Mouse (Mus musculus): Measurements from ENCODE around the gene Usf3.

The Usf3 gene

DNA sequence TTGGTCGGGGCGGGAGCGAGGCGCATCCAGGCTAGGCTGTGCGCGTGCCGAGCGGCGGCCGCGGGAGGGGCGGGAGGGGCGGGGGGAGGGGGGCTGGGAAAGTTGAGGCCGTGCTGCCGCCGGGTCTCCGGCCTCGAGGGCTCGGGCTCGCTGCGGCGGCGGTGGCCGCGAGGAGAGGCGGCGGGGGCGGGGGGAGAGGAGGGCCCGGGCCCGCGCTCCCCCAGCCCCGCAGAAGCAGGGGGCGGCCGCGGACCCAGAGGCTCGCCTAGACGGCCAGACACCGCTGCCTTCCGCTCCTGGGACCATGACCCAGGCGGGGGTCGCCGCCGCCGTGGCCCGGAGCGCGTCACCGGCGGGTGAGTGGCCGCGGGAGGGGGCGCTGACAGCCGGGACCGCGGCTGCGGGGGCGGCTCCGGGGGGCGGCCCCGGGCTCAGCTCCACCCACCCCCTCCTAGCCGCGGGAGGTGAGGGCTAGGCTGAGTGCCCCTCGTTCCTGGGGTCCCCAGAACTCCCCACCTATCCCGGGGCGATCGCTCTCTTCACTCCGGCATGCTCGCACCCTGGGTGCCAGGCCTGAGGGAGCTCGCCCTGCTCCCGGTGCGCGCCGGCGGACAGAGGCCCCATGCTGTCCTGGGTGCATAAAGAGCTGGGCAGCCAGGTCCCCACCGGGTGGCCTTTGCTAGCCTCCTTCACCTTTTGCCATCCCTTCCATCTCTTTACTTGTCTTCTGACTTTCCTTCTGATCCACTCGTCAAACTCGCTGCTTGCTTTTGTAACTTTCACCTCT, at the start of gene Usf3:
TSS of gene Usf3 (plus strand) at position 92 of the 787 bp plus-strand sequence.
- peak; percentile 49 to 63 for DNase-seq (ENCODE audit: low spot score in 2 of 2)

DNA sequence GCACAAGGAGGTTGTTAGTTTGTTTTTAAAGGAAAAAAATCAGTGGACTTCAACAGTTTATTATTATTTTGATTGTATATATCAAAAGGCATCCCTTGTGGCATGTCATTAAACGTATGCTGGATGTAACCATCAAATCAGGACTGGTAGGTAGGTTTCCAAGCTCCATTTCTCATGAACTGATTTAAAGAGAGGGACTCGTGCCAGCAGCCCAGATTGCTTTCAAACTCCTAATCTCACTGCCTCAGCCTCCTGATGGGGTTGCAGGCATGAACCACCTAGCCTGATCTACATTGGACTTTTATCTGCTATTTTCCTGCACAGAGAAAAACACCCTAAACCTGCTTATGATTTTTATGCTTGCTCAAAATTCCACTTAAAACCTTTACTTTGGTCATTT, 49.3 kb upstream of the Usf3 start:
- no peak for DNase-seq (ENCODE audit: low spot score in 2 of 2)

DNA sequence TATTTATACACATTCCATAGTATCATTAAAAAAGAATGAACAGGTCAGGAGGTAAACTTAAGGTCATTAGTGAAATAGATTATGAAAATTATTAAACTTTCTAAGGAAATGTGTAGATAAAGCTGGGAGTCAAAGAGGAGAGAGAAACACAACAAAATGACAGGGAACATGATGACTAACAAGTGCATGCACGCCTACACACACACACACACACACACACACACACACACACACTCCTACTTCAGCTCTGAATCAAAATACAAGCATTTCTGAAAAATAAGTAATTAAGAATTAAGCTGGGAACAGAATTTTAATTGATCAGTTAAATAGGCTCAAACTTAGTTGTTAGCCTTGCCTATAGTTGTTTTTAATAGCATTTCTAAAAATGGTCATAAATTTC, 48.3 kb upstream of the Usf3 start:
- no peak for DNase-seq (ENCODE audit: low spot score in 2 of 2)

DNA sequence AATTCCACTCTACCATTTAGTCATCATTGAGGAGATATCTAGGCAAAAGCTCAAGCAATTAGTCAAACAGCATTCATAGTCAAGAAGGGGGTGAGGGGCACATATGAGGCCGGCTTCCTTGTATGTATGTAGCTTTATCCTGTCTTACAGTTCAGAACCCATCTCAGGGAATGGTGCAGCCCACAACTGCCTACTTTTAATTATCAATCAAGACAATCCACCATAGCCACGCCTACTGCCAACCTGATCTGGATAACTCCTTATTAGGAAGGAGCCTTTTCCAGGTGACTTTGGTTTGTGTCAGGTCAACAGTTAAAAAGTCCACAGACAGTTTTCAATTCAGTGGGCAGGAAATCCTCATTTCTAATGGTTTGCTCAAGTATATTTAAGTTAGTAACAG, 47.6 kb upstream of the Usf3 start:
- no peak for DNase-seq (ENCODE audit: low spot score in 2 of 2)

DNA sequence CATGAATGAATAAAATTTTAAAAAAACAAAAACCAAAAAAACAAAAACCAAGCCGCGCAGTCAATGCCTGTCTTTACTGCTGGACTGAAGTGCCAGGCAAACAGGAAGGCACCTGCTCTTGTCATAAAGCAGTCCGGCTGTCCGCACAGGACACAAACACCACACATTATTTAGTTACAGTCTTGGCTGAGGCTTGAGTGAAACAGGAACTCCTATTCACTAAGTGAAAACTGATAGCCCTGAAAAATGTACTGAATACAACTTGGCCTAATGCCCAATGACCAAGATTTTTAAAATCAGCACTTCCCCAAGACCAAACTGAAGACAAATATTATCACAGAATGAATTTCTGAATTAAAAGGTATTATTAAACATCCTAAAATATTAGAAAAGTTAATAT, 46.6 kb upstream of the Usf3 start:
- no peak for DNase-seq (ENCODE audit: low spot score in 2 of 2)

DNA sequence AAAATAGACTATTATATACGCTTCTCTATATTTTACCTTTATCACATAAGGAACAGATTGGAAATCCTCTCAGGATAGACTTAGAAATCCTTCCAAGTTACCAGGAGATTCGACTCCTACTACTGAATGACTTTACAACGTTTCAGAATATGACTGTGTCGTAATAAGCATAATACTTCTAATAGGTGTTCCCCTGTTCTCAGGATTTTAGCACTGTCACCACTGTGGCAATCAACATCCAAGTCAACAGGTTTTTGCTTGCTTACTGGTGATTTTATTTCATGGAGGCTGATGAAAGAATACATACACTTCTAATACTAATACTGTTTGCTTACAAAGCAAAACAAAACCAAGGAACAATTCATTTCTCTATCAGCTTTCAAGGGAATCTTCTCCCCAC, 40.7 kb upstream of the Usf3 start:
- DNase-seq (ENCODE audit: low spot score in 2 of 2), result no peak

DNA sequence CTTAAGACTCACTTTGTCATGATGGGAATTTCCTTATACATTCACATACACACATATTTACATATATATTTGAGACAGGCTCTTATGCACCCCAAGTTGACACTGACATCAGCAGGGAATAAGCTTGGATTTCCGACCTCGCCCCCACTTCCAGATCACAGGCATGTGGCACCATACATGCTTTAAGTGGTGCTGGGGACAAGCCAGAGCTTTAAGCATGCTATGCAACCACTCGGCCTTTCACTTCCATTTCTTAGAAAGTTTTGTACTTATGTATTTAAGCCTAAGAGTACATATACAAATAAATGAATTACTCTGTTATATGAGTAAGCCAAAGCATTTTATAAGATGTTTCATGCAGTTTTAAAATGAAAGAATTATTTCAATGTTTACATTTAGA, 39.9 kb upstream of the Usf3 start:
- no peak for DNase-seq (ENCODE audit: low spot score in 2 of 2)

DNA sequence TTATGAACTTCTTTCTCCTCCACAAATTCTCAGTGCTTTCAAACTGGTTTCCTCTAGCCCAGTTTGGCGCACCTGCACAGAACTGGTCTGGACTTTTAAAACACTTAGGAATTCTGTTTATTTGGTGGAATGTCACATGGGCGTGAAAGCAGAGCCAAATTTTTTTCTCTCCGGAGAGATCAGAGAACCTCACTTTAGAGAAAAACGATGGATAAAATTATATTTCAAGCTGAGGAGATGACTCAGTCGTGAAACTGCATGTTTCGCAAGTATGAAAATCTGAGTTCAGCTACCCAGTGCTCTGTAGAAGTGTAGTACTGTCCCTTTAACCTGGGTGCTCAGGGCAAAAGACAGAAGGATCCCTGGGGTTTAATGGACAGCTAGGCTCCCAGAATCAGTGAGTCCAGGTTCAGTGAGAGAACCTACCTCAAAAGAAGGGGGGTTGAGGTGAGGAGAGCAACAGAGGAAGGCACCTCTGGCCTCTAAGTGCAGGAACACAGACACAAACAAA, 36.5 kb upstream of the Usf3 start:
- DNase-seq (ENCODE audit: low spot score in 2 of 2), result no peak

DNA sequence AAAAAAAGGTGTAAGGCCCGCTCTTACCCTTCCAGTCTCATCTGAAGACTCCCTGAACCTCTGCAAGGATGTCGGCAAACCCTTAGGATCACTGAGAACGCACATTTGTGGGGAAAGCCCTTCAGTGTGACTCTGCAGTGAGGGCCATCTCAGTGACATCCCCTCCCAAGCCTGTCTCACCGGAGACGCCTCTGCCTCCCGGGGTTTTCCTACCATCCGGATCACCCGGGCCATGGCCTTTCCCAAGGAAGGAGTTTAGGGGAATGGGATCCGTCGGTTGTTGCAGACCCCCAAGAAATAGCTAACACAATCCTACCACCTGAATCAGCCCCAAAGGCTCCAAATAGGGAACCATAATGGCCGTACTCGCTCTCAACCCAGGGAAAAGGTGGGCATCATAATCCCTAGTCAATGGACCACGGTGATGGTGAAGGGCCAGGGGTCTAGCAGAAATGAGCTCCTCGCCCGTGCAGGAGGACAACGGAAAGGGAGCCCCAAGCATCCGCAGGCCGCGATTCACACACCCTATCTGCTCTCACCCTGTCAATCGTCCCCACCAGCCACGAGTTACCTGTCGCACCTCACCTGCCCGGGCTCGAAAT, 34.6 kb upstream of the Usf3 start:
- no peak for DNase-seq (ENCODE audit: low spot score in 2 of 2)

DNA sequence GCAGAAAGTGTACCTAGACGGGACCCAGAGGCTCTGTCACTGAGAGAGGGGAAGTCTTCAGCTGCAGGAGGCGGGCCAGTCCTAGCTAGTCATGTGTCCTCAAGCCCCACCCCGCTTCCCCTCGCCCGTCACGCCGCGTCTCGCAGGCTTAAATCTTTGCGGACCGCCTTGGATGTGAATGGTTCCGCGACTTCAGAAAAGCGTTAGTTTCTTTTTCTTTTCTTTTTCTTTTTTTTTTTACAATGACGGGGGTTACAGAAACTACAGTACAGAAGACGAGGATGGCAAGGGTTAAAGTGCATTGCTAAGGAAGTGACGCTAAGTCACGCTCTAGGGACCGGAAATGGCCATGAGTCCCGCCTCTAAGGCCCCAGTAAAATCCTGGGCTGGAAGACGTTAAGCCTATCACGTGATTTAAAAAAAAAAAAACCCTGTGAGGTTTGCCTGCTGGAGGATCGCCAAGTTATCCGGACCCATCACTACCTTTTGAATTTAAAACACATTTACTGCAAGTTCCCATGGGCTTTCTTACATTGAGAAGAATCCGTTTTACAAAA, 34.0 kb upstream of the Usf3 start:
- DNase-seq (ENCODE audit: low spot score in 2 of 2), result peak; percentile 93 to 96

DNA sequence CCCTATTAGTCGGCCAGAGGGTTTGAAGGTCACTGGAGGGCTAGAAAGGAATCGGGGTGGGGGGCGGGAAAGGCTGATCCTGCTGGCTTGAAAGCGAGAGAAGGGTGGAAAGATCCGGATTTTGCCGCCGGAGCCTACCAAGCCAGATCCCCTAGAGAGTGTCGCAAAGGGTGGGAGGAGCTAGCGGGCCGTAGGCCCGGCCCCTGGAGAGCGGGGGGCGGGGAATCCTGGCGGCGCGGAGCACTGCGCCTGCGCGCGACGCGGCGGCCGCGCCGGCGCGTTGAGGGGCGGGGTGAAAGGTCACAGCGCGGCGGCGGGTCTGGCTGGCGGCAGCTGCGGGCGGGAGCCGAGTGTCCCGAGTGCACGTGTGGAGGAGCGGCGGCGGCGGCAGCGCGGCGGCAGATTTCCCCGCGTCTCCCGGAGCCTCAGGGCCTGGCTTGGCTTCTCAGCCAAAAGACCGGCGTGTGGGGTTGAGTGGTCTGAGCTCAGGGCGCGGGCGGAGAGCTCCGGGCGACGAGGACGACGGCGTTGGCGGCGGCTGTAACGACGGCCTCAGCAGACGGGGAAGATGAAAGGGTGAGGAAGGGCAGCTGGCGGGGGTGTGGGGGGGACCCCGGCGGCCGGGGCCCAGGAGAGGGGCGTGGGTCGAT, 33.4 kb upstream of the Usf3 start, which contains the start of the genes Atp6v1a and Naa50:
TSS of gene Atp6v1a (minus strand) at position 170 of the 650 bp plus-strand sequence.
TSS of gene Naa50 (plus strand) at position 295 of the 650 bp plus-strand sequence.
- peak; percentile 95 to 96 for DNase-seq (ENCODE audit: low spot score in 2 of 2)

DNA sequence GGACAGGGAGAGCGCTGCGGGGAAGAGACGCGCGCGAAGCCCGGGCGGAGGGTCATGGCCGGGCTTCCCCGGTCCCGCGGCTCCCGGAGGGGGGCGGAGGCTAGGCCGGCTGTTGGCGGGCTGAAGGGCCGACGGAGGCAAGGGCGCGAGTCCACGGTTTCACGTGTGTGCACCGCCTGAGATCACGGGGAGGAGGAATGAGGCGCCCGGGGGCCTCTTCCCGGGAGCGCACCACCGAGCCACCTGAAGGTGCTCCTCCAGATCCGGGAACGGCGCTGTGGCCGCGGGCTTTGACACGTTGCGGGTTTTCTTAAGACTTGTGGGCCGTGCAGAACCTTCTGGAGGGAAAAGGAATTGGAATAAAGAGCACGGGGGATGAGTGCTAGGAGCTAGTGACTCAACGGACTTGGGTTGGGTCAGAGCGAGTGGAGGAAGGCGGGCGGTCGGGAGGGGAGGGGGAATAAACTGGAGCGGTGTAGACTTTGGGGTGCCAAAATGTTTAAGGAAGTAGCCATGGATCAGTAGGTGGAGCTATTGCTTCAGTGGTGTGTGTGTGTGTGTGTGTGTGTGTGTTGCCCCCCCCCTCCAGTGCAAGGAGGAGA, 32.8 kb upstream of the Usf3 start:
- peak; percentile 80 to 85 for DNase-seq (ENCODE audit: low spot score in 2 of 2)

DNA sequence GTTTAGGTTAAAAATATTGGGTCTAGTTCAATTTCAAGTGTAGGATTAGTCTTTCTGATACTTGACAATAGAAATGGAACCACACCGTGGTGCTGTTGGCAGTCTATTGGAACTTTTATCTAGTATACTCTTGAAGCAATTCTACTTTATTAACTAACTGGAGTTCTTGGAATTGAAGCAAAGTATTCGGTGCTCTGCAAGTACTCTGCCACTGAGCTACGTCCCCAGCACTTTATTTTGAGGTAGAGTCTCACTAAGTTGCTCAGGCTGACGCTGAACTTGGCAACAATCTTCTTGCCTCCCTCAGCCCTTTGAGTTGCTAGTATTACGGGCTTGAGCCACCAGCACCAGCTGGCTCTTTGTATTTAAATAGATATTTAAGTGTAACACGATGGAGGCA, 31.6 kb upstream of the Usf3 start:
- DNase-seq (ENCODE audit: low spot score in 2 of 2), result peak in 1 of 2 experiments; percentile 58

DNA sequence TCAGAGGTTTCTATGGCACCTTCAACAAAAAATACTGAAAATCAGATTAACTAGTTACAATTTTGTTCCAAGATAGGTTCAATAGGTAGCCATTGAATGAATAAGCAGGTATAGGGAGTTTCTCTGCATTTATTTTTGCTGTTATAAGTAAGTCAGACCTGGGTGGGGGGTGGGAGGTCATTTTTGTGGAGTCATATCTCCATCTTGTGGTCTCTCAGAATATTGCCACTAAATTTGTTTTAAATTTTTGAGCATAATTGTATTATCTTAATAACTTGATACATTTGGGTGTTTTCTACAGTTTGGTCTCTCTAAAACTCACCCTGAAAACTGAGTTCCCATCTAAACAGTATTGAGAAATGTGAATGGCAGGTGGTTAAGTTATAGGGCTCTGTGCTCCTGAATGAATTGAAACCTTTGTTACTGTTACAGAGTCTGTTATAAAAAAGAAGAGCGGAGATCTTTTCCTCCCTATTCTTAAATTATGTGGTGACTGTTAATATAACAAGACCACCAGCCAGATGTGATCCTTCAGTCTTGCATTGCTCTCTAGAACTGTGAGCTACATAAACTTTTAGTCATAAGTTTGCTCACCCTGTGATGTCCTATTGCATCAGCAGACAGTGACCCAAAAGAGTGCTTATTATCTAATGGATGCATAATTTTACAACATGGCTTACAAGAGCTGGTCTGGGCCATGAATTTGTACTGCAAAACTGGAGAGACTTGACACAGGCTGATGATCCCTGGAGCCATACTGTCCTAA, 23.9 kb upstream of the Usf3 start:
- no peak for DNase-seq (ENCODE audit: low spot score in 2 of 2)

DNA sequence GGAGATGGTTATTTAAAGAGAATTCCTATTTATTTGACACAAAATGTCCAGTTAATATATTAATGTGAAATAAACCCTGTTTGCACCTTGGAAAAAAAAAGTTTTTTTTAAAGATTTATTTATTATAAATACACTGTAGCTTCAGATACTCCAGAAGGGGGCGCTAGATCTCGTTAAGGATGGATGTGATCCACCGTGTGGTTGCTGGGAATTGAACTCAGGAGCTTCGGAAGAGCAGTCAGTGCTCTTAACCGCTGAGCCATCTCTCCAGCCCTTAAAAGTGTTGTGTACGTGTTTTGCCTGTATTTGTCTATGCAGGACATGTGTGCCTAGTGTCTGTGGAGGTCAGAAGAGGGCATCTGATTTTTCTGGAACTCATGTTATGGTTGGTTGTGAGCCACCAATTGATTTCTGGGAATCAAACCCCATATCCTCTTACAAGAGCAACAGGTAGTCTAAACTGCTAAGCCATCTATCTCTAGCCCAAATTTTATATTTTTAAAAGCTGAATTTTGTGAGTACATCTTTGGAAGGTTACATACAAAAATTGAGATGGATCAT, 18.5 kb upstream of the Usf3 start:
- no peak for DNase-seq (ENCODE audit: low spot score in 2 of 2)

DNA sequence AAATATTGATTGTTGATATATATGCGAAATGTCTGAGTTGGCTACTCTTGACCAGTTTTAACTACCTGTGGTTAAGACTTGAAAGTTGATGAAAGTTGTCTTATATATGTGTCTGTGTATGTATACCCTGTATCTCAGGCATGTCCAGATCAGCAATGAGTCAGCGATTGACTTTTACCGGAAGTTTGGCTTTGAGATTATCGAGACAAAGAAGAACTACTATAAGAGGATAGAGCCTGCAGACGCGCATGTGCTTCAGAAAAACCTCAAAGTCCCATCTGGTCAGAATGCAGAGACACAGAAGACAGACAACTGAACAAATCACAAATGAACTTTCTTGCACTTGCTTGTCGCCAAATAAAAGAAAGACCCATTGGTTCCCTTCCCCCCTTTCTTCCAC, 13.7 kb upstream of the Usf3 start:
- no peak for DNase-seq (ENCODE audit: low spot score in 2 of 2)

DNA sequence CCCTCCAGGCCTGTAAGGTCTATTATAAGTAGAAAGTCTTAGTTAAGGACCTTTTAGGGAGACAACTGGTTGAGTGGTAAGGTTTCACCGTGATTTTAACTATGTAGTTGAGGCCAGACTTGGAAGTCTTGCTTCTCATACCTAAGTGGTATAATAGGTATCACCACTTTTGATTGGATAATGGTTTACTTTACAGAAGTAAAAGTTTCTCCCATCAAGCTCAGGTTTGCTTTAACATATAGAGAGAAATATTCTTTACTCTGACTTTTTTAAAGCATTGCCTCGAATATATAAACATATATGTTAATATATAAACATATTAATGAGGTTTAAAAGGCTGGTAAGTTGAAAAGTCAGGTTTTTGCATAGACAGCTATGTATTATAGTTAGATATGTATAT, 9.2 kb upstream of the Usf3 start:
- DNase-seq (ENCODE audit: low spot score in 2 of 2), result no peak

DNA sequence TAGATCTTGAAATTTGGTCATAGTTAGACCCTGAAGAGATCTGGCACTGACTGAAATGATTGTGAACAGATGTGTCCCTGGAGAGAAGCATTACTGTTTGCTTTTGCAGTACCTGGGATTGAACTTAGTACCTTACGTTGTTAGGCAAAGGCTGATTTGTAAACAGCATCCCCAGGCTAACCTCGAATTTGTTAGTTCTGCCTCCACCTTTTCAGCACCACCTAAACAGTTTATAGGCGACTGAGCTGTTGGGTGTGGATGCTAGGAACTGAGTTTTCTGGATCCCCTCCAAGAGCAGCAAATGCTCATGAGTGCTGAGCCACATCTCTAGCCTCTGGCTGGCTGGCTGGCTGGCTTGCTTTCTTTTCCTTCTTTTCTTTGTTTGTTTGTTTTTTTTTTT, 7.9 kb upstream of the Usf3 start:
- no peak for DNase-seq (ENCODE audit: low spot score in 2 of 2)

DNA sequence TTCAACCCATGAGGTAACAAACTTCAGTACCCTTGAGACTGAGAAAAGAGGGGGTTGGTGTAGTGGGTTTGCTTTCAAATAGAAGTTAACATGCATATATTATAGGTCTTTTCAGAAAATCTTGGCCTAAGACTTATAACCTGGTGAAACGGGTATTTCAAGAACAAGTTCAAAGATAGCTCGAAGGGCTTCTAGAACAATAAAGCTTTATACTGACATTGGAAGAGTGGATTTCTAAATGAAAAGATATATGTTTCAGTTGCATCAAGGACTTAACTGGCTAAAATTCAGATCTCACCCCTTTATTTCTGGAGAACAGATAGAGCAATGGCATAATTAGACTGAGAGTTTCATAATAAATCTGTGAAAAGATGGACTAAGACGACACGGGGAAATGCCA, 4.1 kb upstream of the Usf3 start:
- DNase-seq (ENCODE audit: low spot score in 2 of 2), result no peak

DNA sequence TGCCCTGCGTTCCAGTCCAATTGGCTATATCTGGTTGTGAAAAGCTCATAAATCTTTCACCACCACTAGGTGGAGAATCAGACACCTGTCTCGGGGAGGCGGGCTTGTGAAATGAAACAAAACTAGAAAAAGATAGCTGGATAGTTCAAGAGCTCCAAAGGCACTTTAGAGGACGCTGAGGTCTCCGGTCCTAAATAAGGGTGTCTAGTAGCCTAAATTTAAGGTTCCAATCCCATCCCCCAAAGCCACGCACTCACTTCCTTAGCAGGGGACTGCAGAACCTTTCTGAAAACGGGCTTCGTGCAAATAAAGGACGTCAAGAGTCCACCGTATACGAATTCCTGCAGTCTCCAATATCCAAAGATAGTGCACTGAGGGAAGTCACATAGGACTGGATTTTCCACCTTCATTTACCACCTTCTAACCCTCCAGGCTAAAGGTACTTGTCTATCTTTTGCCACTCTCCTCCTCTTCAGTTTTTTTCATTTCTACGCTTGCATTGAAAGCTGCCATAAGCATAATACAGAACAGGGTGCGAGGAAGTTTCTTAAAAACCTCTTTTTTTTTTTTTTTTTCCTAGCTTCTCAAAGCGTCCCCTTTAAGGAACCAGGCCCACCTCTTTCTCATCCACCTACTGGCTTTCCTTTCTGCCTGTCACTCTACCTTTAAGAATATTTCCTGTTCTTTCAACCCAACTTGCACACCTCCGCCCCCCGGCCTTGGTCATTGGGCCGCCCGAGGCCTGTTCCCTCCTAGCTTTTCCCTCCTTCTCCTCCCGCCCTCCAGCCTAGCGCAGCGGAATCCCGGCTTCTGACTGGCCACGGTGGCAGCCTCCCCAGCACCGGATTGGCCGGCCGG, 520 bp upstream of the Usf3 start:
- peak; percentile 99 to 100 for DNase-seq (ENCODE audit: low spot score in 2 of 2)

Data from right cerebral cortex, postnatal 10 days (tissue).